Mouse (Mus musculus) lung, postnatal 0 days (tissue): ENCODE results near the gene Ldb3. TPM values are rescaled to one million over a fixed set of nuclear protein-coding genes. Genes with fewer than 3 reads are reported as not detected.

Source experiments
- ATAC-seq: fragments of 200-750 bp; cut with Nextera tagmentation; 2 replicates; pipeline ENCODE4 v1.8.0; 2017; ENCODE audit warnings: moderate library complexity
- DNase-seq: peaks from one replicate; pipeline ENCODE4 v3.0.0-alpha.2; 2016; ENCODE audit warnings: low spot score
- H3K27ac ChIP-seq: fragments of 300-500 bp; sonication (generic); 2 replicates; pipeline ENCODE4 v1.5.1; 2014; ENCODE audit warnings: antibody characterized with exemption, mild to moderate bottlenecking, low read length, mixed read lengths
- H3K27me3 ChIP-seq: fragments of 300-500 bp; sonication (generic); replicated peaks from 2 replicates; pipeline ENCODE4 v1.6.1; 2014; ENCODE audit warnings: low read length, mixed read lengths; ENCODE audit not compliant: insufficient read depth
- H3K36me3 ChIP-seq: fragments of 300-500 bp; sonication (generic); 2 replicates; pipeline ENCODE4 v1.6.1; 2014; ENCODE audit warnings: low read length, mixed read lengths; ENCODE audit not compliant: insufficient read depth
- H3K4me1 ChIP-seq: fragments of 300-500 bp; sonication (generic); 2 replicates; pipeline ENCODE4 v1.6.1; 2014; ENCODE audit warnings: antibody characterized with exemption, low read depth, low read length, mixed read lengths; ENCODE audit not compliant: insufficient read depth
- H3K4me2 ChIP-seq: fragments of 300-500 bp; sonication (generic); replicated peaks from 2 replicates; pipeline ENCODE4 v1.6.1; 2014; ENCODE audit warnings: low read depth, mild to moderate bottlenecking, low read length, moderate library complexity, mixed read lengths
- H3K4me3 ChIP-seq: fragments of 300-500 bp; sonication (generic); 2 replicates; pipeline ENCODE4 v1.5.1; 2014; ENCODE audit warnings: low read depth, low read length
- H3K9ac ChIP-seq: fragments of 300-500 bp; sonication (generic); replicated peaks from 2 replicates; pipeline ENCODE4 v1.6.1; 2014; ENCODE audit warnings: low read depth, mild to moderate bottlenecking
- H3K9me3 ChIP-seq: fragments of 300-500 bp; sonication (generic); 2 replicates; pipeline ENCODE4 v1.6.1; 2016; ENCODE audit warnings: low read length, mixed read lengths
- CTCF ChIP-seq: IDR thresholded peaks from 2 replicates; pipeline ENCODE4 v1.5.1; 2016; ENCODE audit warnings: antibody characterized with exemption, mild to moderate bottlenecking
- EP300 ChIP-seq: IDR thresholded peaks from 2 replicates; pipeline ENCODE4 v1.6.1; 2016; ENCODE audit warnings: antibody characterized with exemption, mild to moderate bottlenecking, control low read depth
- WGBS: fragments of 180-500 bp; shearing (Covaris S2); extraction: QIAGEN DNeasy Blood & Tissue Kit; methylation state at CpG from one replicate; pipeline ENCODE4 v1.1.7; 2014; 5-methylcytosine and 5-hydroxymethylcytosine counted together
- polyA plus RNA-seq: library from polyadenylated mRNA; unstranded; fragments of >200 nt; fragmentation: Nextera tagmentation; extraction: Ambion mirVana; gene quantifications from 2 replicates; pipeline ENCODE4 v1.2.1, GENCODE M21; 2015

The Ldb3 gene
- polyA plus RNA-seq, 1 experiment from 2014 or later = 2.6 TPM

DNA sequence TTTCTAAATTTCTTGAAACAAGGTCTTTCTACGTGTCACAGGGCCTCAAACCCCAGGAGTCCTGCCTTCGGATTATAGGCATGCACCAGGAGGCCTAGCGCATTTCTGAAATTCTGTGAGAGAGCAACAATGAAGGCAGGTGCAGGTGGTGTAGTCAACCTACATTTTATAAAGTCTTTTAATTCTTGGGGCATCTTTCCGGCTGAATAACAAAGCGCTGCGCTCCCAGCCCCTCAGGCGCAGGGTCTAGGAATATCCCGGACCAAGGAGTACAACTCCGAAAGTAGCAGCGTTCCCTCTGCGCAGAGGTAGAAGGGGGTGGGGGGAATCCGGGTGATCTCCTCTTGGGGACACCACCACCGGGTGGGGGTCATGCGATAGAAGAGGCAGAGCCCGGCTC is 26.1 kb upstream of the Ldb3 start:
- no peak overlapping the region for H3K27ac ChIP-seq
- ATAC-seq = no peak
- 19% methylated on average over 15 of the region's 15 CpGs for WGBS
- no peaks in the 10 kb centered on the region for H3K4me1 ChIP-seq
- DNase-seq = no peak
- no peaks in the 10 kb centered on the region for H3K36me3 ChIP-seq
- no peak overlapping the region; the same call in 1 of the 2 replicates for H3K4me3 ChIP-seq
- no peak for TF ChIP-seq CTCF
- no peak for TF ChIP-seq EP300
- peak overlapping the region; percentile 46 for H3K4me2 ChIP-seq
- no peak overlapping the region for H3K9ac ChIP-seq
- H3K27me3 ChIP-seq = no peaks in the 10 kb centered on the region
- H3K9me3 ChIP-seq = no peaks in the 10 kb centered on the region

- H3K36me3 ChIP-seq = no peaks in the 10 kb centered on the region
- ATAC-seq (no peak), DNase-seq (no peak)
- no peaks in the 10 kb centered on the region for H3K4me1 ChIP-seq
- no peak overlapping the region for H3K4me2 ChIP-seq
- H3K9me3 ChIP-seq = no peaks in the 10 kb centered on the region
- no peaks in the 10 kb centered on the region for H3K27me3 ChIP-seq
- no peak overlapping the region for H3K27ac ChIP-seq
- WGBS = 41% methylated on average over 6 of the region's 6 CpGs
- H3K4me3 ChIP-seq = no peak overlapping the region
- TF ChIP-seq EP300 (no peak), CTCF (no peak)
- H3K9ac ChIP-seq = no peak overlapping the region
These were observed 25.0 kb upstream of the Ldb3 start for GRCm38 (mm10) chr14:34613523-34613922.

DNA sequence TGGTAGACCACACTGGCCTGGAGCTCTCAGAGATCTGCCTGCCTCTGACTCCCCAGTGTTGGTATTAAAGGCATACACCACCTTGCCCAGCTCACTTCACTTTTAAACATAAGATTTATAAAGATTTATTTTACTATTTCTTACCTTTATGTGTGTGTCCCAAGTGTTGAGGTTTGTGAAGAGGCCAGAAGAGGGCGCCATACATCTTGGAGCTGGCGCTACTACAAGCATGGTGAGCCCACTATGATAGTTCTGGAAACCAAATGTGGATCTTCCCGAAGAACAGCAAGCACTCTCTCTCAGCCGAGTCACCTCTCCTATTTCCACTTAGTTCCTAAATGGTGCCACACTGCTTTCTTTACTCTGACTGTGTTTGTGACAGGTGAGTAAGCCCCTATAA is 23.7 kb upstream of the Ldb3 start:
- DNase-seq (no peak), ATAC-seq (no peak)
- no peaks in the 10 kb centered on the region for H3K27me3 ChIP-seq
- no peak overlapping the region for H3K4me2 ChIP-seq
- TF ChIP-seq EP300 = no peak
- TF ChIP-seq CTCF = peak; percentile 60
- H3K36me3 ChIP-seq = no peaks in the 10 kb centered on the region
- H3K4me1 ChIP-seq = no peaks in the 10 kb centered on the region
- H3K27ac ChIP-seq = no peak overlapping the region
- WGBS = 36% methylated on average over 4 of the region's 4 CpGs
- H3K4me3 ChIP-seq = no peak overlapping the region
- no peak overlapping the region for H3K9ac ChIP-seq
- no peaks in the 10 kb centered on the region for H3K9me3 ChIP-seq

- TF ChIP-seq EP300 (no peak), CTCF (no peak)
- DNase-seq (no peak), ATAC-seq (no peak)
- WGBS = 89% methylated on average over 4 of the region's 4 CpGs
- H3K36me3 ChIP-seq = no peaks in the 10 kb centered on the region
- H3K27me3 ChIP-seq = no peaks in the 10 kb centered on the region
- no peaks in the 10 kb centered on the region for H3K9me3 ChIP-seq
- no peak overlapping the region for H3K4me3 ChIP-seq
- no peak overlapping the region for H3K4me2 ChIP-seq
- no peak overlapping the region for H3K9ac ChIP-seq
- no peak overlapping the region for H3K27ac ChIP-seq
- H3K4me1 ChIP-seq = no peaks in the 10 kb centered on the region
These were observed 23.1 kb upstream of the Ldb3 start for GRCm38 (mm10) chr14:34611591-34611990.

GRCm38 (mm10) chr14:34601910-34602309 is 13.4 kb upstream of the Ldb3 start:
- Histone ChIP-seq H3K4me2 (no peak overlapping the region), H3K9ac (no peak overlapping the region), H3K27ac (no peak overlapping the region), H3K9me3 (no peaks in the 10 kb centered on the region), H3K36me3 (no peaks in the 10 kb centered on the region), H3K27me3 (no peaks in the 10 kb centered on the region), H3K4me3 (no peak overlapping the region), H3K4me1 (no peaks in the 10 kb centered on the region)
- TF ChIP-seq CTCF = no peak
- TF ChIP-seq EP300 = no peak
- ATAC-seq = no peak
- DNase-seq = no peak
- 91% methylated on average over 7 of the region's 7 CpGs for WGBS

GRCm38 (mm10) chr14:34599941-34600340 is 11.5 kb upstream of the Ldb3 start, which contains the start of gene Opn4:
Gene Opn4, minus strand, starts transcription at chr14:34600142.
- no peak for TF ChIP-seq EP300
- no peak for TF ChIP-seq CTCF
- ATAC-seq (no peak), DNase-seq (no peak)
- Histone ChIP-seq H3K4me1 (no peaks in the 10 kb centered on the region), H3K27me3 (no peaks in the 10 kb centered on the region), H3K9ac (no peak within 1 kb of the TSS), H3K4me3 (no peak within 1 kb of the TSS), H3K36me3 (no peaks in the 10 kb centered on the region), H3K9me3 (no peaks in the 10 kb centered on the region), H3K4me2 (no peak within 1 kb of the TSS), H3K27ac (no peak within 1 kb of the TSS)
- 80% methylated on average over 8 of the region's 8 CpGs for WGBS

GRCm38 (mm10) chr14:34595596-34596255 is 7.2 kb upstream of the Ldb3 start:
- Histone ChIP-seq H3K4me3 (no peak overlapping the region), H3K4me1 (no peaks in the 10 kb centered on the region; the same call in 1 of the 2 replicates), H3K27ac (no peak overlapping the region), H3K36me3 (no peaks in the 10 kb centered on the region), H3K9me3 (no peaks in the 10 kb centered on the region), H3K27me3 (no peaks in the 10 kb centered on the region), H3K4me2 (no peak overlapping the region), H3K9ac (no peak overlapping the region)
- no peak for TF ChIP-seq EP300
- no peak for TF ChIP-seq CTCF
- ATAC-seq (no peak), DNase-seq (no peak)
- 75% methylated on average over 17 of the region's 17 CpGs for WGBS
